Mouse (Mus musculus): ENCODE data around the gene Tnp1.

DNA sequence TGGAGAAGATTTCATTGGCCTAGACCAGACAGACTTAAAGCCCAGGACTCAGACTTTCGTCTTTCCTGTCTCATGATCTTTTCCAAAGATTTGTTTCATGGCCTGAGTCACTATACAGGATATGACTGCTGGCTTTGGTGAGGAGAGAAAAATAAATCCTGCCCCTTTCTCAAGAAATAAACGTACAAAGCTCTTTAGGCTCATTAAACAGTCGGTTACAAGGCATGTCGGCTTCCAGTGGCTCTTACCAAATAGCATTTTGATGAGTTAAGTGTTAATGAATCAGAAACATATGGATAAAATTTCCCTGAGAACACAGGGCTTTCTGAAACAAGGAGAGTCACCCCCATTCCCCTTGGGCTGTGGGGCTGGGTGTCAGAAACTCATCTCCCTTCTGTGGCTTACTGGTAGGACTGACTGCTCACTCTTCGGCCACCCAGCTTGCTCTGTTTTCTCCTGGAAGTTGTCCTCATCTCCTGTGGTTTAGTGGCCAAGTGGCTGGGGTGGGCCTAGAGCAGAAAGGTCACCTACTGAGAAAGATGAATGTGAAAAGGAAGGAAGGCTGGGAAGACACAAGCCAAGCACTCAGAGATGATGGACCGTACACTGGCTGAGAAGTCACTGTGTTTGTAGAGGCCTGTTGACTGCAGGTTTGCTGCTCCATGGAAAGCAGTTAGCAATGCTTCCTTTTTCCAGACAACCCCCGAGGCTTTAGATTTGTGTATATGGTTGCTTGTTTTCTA lies 46.0 kb upstream of the Tnp1 start:
- TF ChIP-seq POLR2A (IDR thresholded peaks at IDR 0.05; ENCODE audit: low read depth, low read length) (0 out of 2 replicates have a peak, but pooled peaks have one; percentile 2), CTCF (IDR thresholded peaks at IDR 0.05; ENCODE audit: borderline replicate concordance, insufficient read depth, low read length) (no peak)

Data from embryonic fibroblast, embryonic 13.5 days (primary cell).